Mouse (Mus musculus) CH12.LX (cell line): ENCODE results near the gene Hist1h4d. TPM values are rescaled to one million over a fixed set of nuclear protein-coding genes. Genes with fewer than 3 reads are reported as not detected.
A peak's percentile ranks its signal among the peaks of the same experiment; 100 is the strongest.
"Not testable (repeated sequence)": the region's sequence is repeated elsewhere in the genome, so short reads cannot be mapped to it uniquely, and the experiment has no call there.

Source experiments
- DNase-seq: peaks from one replicate; pipeline ENCODE4 v3.0.0-alpha.2; 2013; ENCODE audit errors: extremely low read depth
- H3K27ac ChIP-seq: 2 replicates; pipeline ENCODE4 v1.5.1; 2012; ENCODE audit warnings: low read depth, mild to moderate bottlenecking, control low read depth, moderate library complexity; ENCODE audit not compliant: insufficient read depth
- H3K27me3 ChIP-seq: replicated peaks from 2 replicates; pipeline ENCODE3; 2012; ENCODE audit warnings: inconsistent platforms
- H3K36me3 ChIP-seq, 2 experiments: replicated peaks in 1 of 2; 2 replicates each; pipeline versions ENCODE3 to v1.6.1; 2012; ENCODE audit warnings: inconsistent platforms in 1 of 2, low read length in 1 of 2, mild to moderate bottlenecking in 1 of 2, mixed read lengths in 1 of 2, moderate library complexity in 1 of 2; ENCODE audit not compliant: control insufficient read depth in 1 of 2, insufficient read depth in 1 of 2
- H3K4me1 ChIP-seq, 2 experiments: 2 replicates each; pipeline ENCODE4 v1.6.1; 2012; ENCODE audit warnings: inconsistent platforms in 1 of 2, moderate library complexity in 1 of 2; ENCODE audit not compliant: insufficient read depth in 2 of 2, control insufficient read depth in 1 of 2
- H3K4me2 ChIP-seq: 2 replicates; pipeline ENCODE4 v1.6.1; 2012; ENCODE audit warnings: low read depth, mild to moderate bottlenecking, control low read depth; ENCODE audit not compliant: poor library complexity, insufficient read depth, severe bottlenecking
- H3K4me3 ChIP-seq, 3 experiments: fragments of 150-350 bp in 1 of 3; sonication (generic) in 1 of 3; replicated peaks in 1 of 3; 2 replicates each; pipeline versions ENCODE3 to v1.5.1; 2011 to 2012; ENCODE audit warnings: low read depth in 2 of 3, low read length in 2 of 3, mild to moderate bottlenecking in 2 of 3, moderate library complexity in 2 of 3, control low read depth in 1 of 3, improper control_type of control experiment in 1 of 3, inconsistent platforms in 1 of 3, mixed read lengths in 1 of 3; ENCODE audit not compliant: poor library complexity in 1 of 3
- H3K79me2 ChIP-seq: replicated peaks from 2 replicates; pipeline ENCODE4 v1.6.1; 2012; ENCODE audit warnings: mild to moderate bottlenecking, moderate library complexity; ENCODE audit not compliant: control insufficient read depth, poor library complexity, insufficient read depth, severe bottlenecking; ENCODE audit errors: extremely low read depth
- H3K9ac ChIP-seq: 2 replicates; pipeline ENCODE4 v1.6.1; 2012; ENCODE audit warnings: low read depth, mild to moderate bottlenecking, control low read depth, moderate library complexity; ENCODE audit not compliant: insufficient read depth
- H3K9me3 ChIP-seq: replicated peaks from 2 replicates; pipeline ENCODE3; 2012; ENCODE audit warnings: low read length, inconsistent platforms, mixed read lengths
- CHD1 ChIP-seq: IDR thresholded peaks from 2 replicates; pipeline ENCODE4 v1.6.1; 2012; ENCODE audit warnings: low read depth, low read length, improper control_type of control experiment, inconsistent platforms
- E2F4 ChIP-seq: IDR thresholded peaks from 2 replicates; pipeline ENCODE4 v1.6.1; 2011; ENCODE audit warnings: low read depth, low read length, improper control_type of control experiment; ENCODE audit not compliant: insufficient replicate concordance
- EP300 ChIP-seq: IDR thresholded peaks from 2 replicates; pipeline ENCODE4 v1.6.1; 2011; ENCODE audit warnings: low read length, improper control_type of control experiment
- HCFC1 ChIP-seq: IDR thresholded peaks from 2 replicates; pipeline ENCODE4 v1.6.1; 2012; ENCODE audit warnings: low read depth, mild to moderate bottlenecking, inconsistent platforms, low read length, improper control_type of control experiment
- JUND ChIP-seq: conservative IDR thresholded peaks from 2 replicates; pipeline ENCODE4 v1.6.1; 2011; ENCODE audit warnings: low read depth, low read length, improper control_type of control experiment
- MAX ChIP-seq: IDR thresholded peaks from 2 replicates; pipeline ENCODE4 v1.6.1; 2011; ENCODE audit warnings: low read length, improper control_type of control experiment
- MAZ ChIP-seq: IDR thresholded peaks from 2 replicates; pipeline ENCODE4 v1.6.1; 2012; ENCODE audit warnings: low read depth, mild to moderate bottlenecking, inconsistent platforms, low read length, improper control_type of control experiment, moderate library complexity
- MYC ChIP-seq: IDR thresholded peaks from 2 replicates; pipeline ENCODE4 v1.6.1; 2011; ENCODE audit warnings: low read depth, mild to moderate bottlenecking, improper control_type of control experiment, low read length
- NELFE ChIP-seq: IDR thresholded peaks from 2 replicates; pipeline ENCODE4 v1.6.1; 2011; ENCODE audit warnings: low read depth, low read length, improper control_type of control experiment
- NRF1 ChIP-seq: IDR thresholded peaks from 2 replicates; pipeline ENCODE4 v1.6.1; 2014; ENCODE audit warnings: low read depth, mild to moderate bottlenecking, inconsistent platforms, low read length, improper control_type of control experiment, moderate library complexity
- POLR2A ChIP-seq: IDR thresholded peaks from 2 replicates; pipeline ENCODE4 v1.6.1; 2011; ENCODE audit warnings: low read depth, mild to moderate bottlenecking, improper control_type of control experiment, low read length
- POLR2AphosphoS2 ChIP-seq: IDR thresholded peaks from 2 replicates; pipeline ENCODE4 v1.6.1; 2011; ENCODE audit warnings: low read depth, low read length, improper control_type of control experiment
- RCOR1 ChIP-seq: conservative IDR thresholded peaks from 2 replicates; pipeline ENCODE4 v1.6.1; 2012; ENCODE audit warnings: low read depth, mild to moderate bottlenecking, inconsistent platforms, low read length, improper control_type of control experiment
- SIN3A ChIP-seq: IDR thresholded peaks from 2 replicates; pipeline ENCODE4 v1.6.1; 2012; ENCODE audit warnings: low read length, improper control_type of control experiment, inconsistent platforms
- TBP ChIP-seq: conservative IDR thresholded peaks from 2 replicates; pipeline ENCODE4 v1.6.1; 2011; ENCODE audit warnings: low read depth, low read length, improper control_type of control experiment
- UBTF ChIP-seq: IDR thresholded peaks from 2 replicates; pipeline ENCODE4 v1.6.1; 2012; ENCODE audit warnings: low read depth, mild to moderate bottlenecking, inconsistent platforms, low read length, improper control_type of control experiment, moderate library complexity
- ZMIZ1 ChIP-seq: IDR thresholded peaks from 2 replicates; pipeline ENCODE4 v1.6.1; 2012; ENCODE audit warnings: low read depth, mild to moderate bottlenecking, inconsistent platforms, low read length, improper control_type of control experiment
- dilution Hi-C: fragments of 300-500 bp; cut with MboI; formaldehyde crosslinking; loops from 2 replicates; pipeline ENCODE4 v1.14.3; 2020; ENCODE audit warnings: low sequenced_read_pairs; ENCODE audit not compliant: extremely low pct_unique_long_range_greater_than_20kb, extremely low pct_ligation_motif_present
- in situ Hi-C: fragments of 300-500 bp; cut with MboI; formaldehyde crosslinking; loops from 3 replicates; pipeline ENCODE4 v1.14.3; 2019; ENCODE audit warnings: low sequenced_read_pairs, low pct_ligation_motif_present, low pct_unique_long_range_greater_than_20kb, mixed read lengths
- polyA plus RNA-seq: library from polyadenylated mRNA; unstranded; fragments of >175 nt; gene quantifications from 2 replicates; pipeline ENCODE4 v1.2.1, GENCODE M21; 2012; ENCODE audit warnings: low read depth; ENCODE audit not compliant: insufficient read length
- total RNA-seq, 2 experiments: library from RNA; depleted of rRNA; stranded (reverse); fragments of 300-350 nt in 1 of 2; fragments of >200 nt in 1 of 2; gene quantifications; 2 replicates each; pipeline ENCODE4 v1.2.3; 2012 to 2014

Gene Hist1h4d
- total and polyA plus RNA-seq, 3 experiments: 6.7 to 1,831 (median 27.7) TPM

GRCm38 (mm10) chr13:23572218-23573033, 9.0 kb upstream of the Hist1h4d start:
- Histone ChIP-seq H3K27me3 (no peaks in the 10 kb centered on the region), H3K36me3 (no peaks in the 10 kb centered on the region)
- TF ChIP-seq EP300: no peak
- TF ChIP-seq E2F4: 0 out of 2 replicates have a peak, but pooled peaks have one; percentile 26
- peak; percentile 7; the same call in 1 of the 2 replicates for TF ChIP-seq NELFE
- TF ChIP-seq JUND: no peak
- TF ChIP-seq CHD1: peak; percentile 20; the same call in 1 of the 2 replicates
- no peak; the same call in 1 of the 2 replicates for TF ChIP-seq TBP
- TF ChIP-seq HCFC1: 0 out of 2 replicates have a peak, but pooled peaks have one; percentile 10
- TF ChIP-seq MAZ: no peak
- TF ChIP-seq NRF1: no peak
- peak; percentile 82 for TF ChIP-seq POLR2AphosphoS2
- TF ChIP-seq, all 38 proteins: peak for 5
- peak overlapping the region; percentile 91 for H3K9ac ChIP-seq
- H3K4me1 ChIP-seq: peaks cover 0 to 14% of the 10 kb centered on the region in 2 experiments; a peak in 2 of 4 replicates
- peak overlapping the region; percentile 24 to 36 (median 34) for H3K4me3 ChIP-seq
- H3K27ac ChIP-seq: peak overlapping the region; percentile 98
- no peaks in the 10 kb centered on the region for H3K79me2 ChIP-seq
- peak; percentile 66 for DNase-seq
- in situ Hi-C loops: loop anchor here (25.0 kb wide), 1 partner anchor 1835 kb away; the partner anchor contains the start of gene Hist1h4j
- dilution Hi-C loops: no loop called here
- H3K4me2 ChIP-seq: peak overlapping the region; percentile 78
- no peaks in the 10 kb centered on the region for H3K9me3 ChIP-seq

GRCm38 (mm10) chr13:23573034-23573897, 8.1 kb upstream of the Hist1h4d start:
- dilution Hi-C loops, H3K9me3 ChIP-seq, H3K36me3 ChIP-seq, H3K79me2 ChIP-seq, H3K27me3 ChIP-seq: not testable (repeated sequence)
- peak overlapping the region; percentile 78 for H3K4me2 ChIP-seq
- peak overlapping the region; percentile 93 for H3K27ac ChIP-seq
- peak; percentile 54 for DNase-seq
- TF ChIP-seq ZMIZ1 (peak; percentile 79; the same call in 1 of the 2 replicates), MAX (0 out of 2 replicates have a peak, but pooled peaks have one; percentile 62), RCOR1 (peak; percentile 15; the same call in 1 of the 2 replicates), POLR2A (peak; percentile 65), POLR2AphosphoS2 (peak; percentile 74; the same call in 1 of the 2 replicates), SIN3A (0 out of 2 replicates have a peak, but pooled peaks have one; percentile 31), UBTF (peak; percentile 75; the same call in 1 of the 2 replicates), MYC (peak; percentile 77; the same call in 1 of the 2 replicates)
- H3K9ac ChIP-seq: peak overlapping the region; percentile 91
- peaks cover 0 to 15% of the 10 kb centered on the region in 2 experiments; a peak in 2 of 4 replicates for H3K4me1 ChIP-seq
- peak overlapping the region; percentile 34 to 59 (median 39) for H3K4me3 ChIP-seq
- in situ Hi-C loops: loop anchor here (25.0 kb wide), 1 partner anchor 1836 kb away; the partner anchor contains the start of gene Hist1h4j
